Mouse (Mus musculus): ENCODE results near the gene Tmem88b. TPM values are rescaled to one million over a fixed set of nuclear protein-coding genes. Genes with fewer than 3 reads are reported as not detected.

Tmem88b gene
- total and polyA plus RNA-seq, 2 experiments: 0.74 to 1.9 TPM

DNA sequence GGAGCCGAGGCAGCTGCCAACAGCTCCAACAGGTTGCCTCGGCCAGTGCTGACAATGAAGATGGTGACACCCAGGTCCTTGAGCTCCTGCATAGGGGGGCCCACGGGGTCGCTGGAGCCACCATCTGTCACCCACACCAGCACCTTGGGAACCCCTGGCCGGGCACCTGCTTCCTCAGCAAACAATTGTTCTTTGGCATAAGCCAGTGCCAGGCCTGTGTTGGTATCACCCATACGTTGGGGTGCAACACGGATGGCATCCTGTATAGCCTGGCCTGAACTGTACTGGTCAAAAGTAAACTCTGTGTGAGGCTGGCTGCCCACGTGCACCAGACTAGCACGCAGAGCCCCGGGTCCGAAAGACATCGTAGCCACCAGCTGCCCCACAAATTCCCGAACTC lies 12.9 kb downstream of the Tmem88b start:
- TF ChIP-seq CTCF (IDR thresholded peaks at IDR 0.05; ENCODE audit: low read depth, low read length) (no peak), POLR2A (IDR thresholded peaks at IDR 0.05; ENCODE audit: extremely low read depth, insufficient read depth, low read length) (no peak)
- Histone ChIP-seq H3K79me2 (ENCODE audit: control insufficient read depth, insufficient read depth, low read length) (no peaks in the 10 kb centered on the region), H3K4me1 (ENCODE audit: control insufficient read depth, insufficient read depth, low read length) (peaks cover 15% of the 10 kb centered on the region), H3K36me3 (ENCODE audit: control insufficient read depth, insufficient read depth, low read length) (no peaks in the 10 kb centered on the region), H3K27ac (replicated peaks; ENCODE audit: insufficient read depth, low read depth, low read length) (no peak overlapping the region), H3K27me3 (ENCODE audit: control insufficient read depth, insufficient read depth, low read length) (no peaks in the 10 kb centered on the region), H3K4me3 (ENCODE audit: insufficient read depth, low read depth, low read length) (no peak overlapping the region), H3K9ac (ENCODE audit: low read depth, low read length) (no peak overlapping the region)
- WGBS: 87% methylated on average over 13 of the region's 13 CpGs
- DNase-seq (ENCODE audit: extremely low read depth, low read depth, low spot score): no peak

- Histone ChIP-seq H3K79me2 (ENCODE audit: control insufficient read depth, insufficient read depth, low read length) (no peaks in the 10 kb centered on the region), H3K4me1 (ENCODE audit: control insufficient read depth, insufficient read depth, low read length) (peaks cover 9% of the 10 kb centered on the region), H3K36me3 (ENCODE audit: control insufficient read depth, insufficient read depth, low read length) (no peaks in the 10 kb centered on the region), H3K4me3 (ENCODE audit: insufficient read depth, low read depth, low read length) (no peak overlapping the region), H3K27me3 (ENCODE audit: control insufficient read depth, insufficient read depth, low read length) (no peaks in the 10 kb centered on the region), H3K9ac (ENCODE audit: low read depth, low read length) (no peak overlapping the region), H3K27ac (replicated peaks; ENCODE audit: insufficient read depth, low read depth, low read length) (no peak overlapping the region)
- TF ChIP-seq CTCF (IDR thresholded peaks at IDR 0.05; ENCODE audit: low read depth, low read length) (no peak), POLR2A (IDR thresholded peaks at IDR 0.05; ENCODE audit: extremely low read depth, insufficient read depth, low read length) (no peak)
- 75% methylated on average over 2 of the region's 2 CpGs for WGBS
- DNase-seq (ENCODE audit: extremely low read depth, low read depth, low spot score): no peak
Observed at GRCm38 (mm10) chr4:155771706-155772105, 14.0 kb downstream of the Tmem88b start.

- TF ChIP-seq POLR2A (IDR thresholded peaks at IDR 0.05; ENCODE audit: extremely low read depth, insufficient read depth, low read length) (no peak), CTCF (IDR thresholded peaks at IDR 0.05; ENCODE audit: low read depth, low read length) (no peak)
- Histone ChIP-seq H3K27ac (replicated peaks; ENCODE audit: insufficient read depth, low read depth, low read length) (no peak overlapping the region), H3K36me3 (ENCODE audit: control insufficient read depth, insufficient read depth, low read length) (no peaks in the 10 kb centered on the region), H3K27me3 (ENCODE audit: control insufficient read depth, insufficient read depth, low read length) (no peaks in the 10 kb centered on the region), H3K9ac (ENCODE audit: low read depth, low read length) (peak overlapping the region; percentile 39), H3K4me1 (ENCODE audit: control insufficient read depth, insufficient read depth, low read length) (peaks cover 4% of the 10 kb centered on the region; the same call in 1 of the 2 replicates), H3K4me3 (ENCODE audit: insufficient read depth, low read depth, low read length) (peak overlapping the region; percentile 70; the same call in 1 of the 2 replicates), H3K79me2 (ENCODE audit: control insufficient read depth, insufficient read depth, low read length) (no peaks in the 10 kb centered on the region)
- WGBS: 47% methylated on average over 24 of the region's 24 CpGs
- DNase-seq (ENCODE audit: extremely low read depth, low read depth, low spot score): peak; percentile 78
Observed at GRCm38 (mm10) chr4:155770626-155771025, 15.0 kb downstream of the Tmem88b start.

GRCm38 (mm10) chr4:155769880-155770512 lies 15.7 kb downstream of the Tmem88b start:
- Histone ChIP-seq H3K27ac (replicated peaks; ENCODE audit: insufficient read depth, low read depth, low read length) (peak overlapping the region; percentile 77), H3K9ac (ENCODE audit: low read depth, low read length) (peak overlapping the region; percentile 84), H3K4me3 (ENCODE audit: insufficient read depth, low read depth, low read length) (peak overlapping the region; percentile 70), H3K36me3 (ENCODE audit: control insufficient read depth, insufficient read depth, low read length) (no peaks in the 10 kb centered on the region), H3K79me2 (ENCODE audit: control insufficient read depth, insufficient read depth, low read length) (no peaks in the 10 kb centered on the region), H3K27me3 (ENCODE audit: control insufficient read depth, insufficient read depth, low read length) (no peaks in the 10 kb centered on the region), H3K4me1 (ENCODE audit: control insufficient read depth, insufficient read depth, low read length) (peaks cover 4% of the 10 kb centered on the region; the same call in 1 of the 2 replicates)
- peak; percentile 24; the same call in 1 of the 2 replicates for TF ChIP-seq POLR2A (IDR thresholded peaks at IDR 0.05; ENCODE audit: extremely low read depth, insufficient read depth, low read length)
- peak; percentile 95 for TF ChIP-seq CTCF (IDR thresholded peaks at IDR 0.05; ENCODE audit: low read depth, low read length)
- under 1% methylated on average over 39 of the region's 39 CpGs for WGBS
- peak; percentile 73 for DNase-seq (ENCODE audit: extremely low read depth, low read depth, low spot score)

- 44% methylated on average over 5 of the region's 5 CpGs for WGBS
- DNase-seq (ENCODE audit: extremely low read depth, low read depth, low spot score): no peak
Observed at GRCm38 (mm10) chr4:155769496-155769879, 16.2 kb downstream of the Tmem88b start.

GRCm38 (mm10) chr4:155762357-155762756 lies 23.3 kb downstream of the Tmem88b start:
- H3K36me3 ChIP-seq (ENCODE audit: control insufficient read depth, insufficient read depth, low read length): no peaks in the 10 kb centered on the region
- no peak overlapping the region for H3K4me3 ChIP-seq (ENCODE audit: insufficient read depth, low read depth, low read length)
- H3K4me1 ChIP-seq (ENCODE audit: control insufficient read depth, insufficient read depth, low read length): peaks cover 9% of the 10 kb centered on the region; the same call in 1 of the 2 replicates
- peak; percentile 89 for DNase-seq (ENCODE audit: extremely low read depth, low read depth, low spot score)
- no peak overlapping the region for H3K9ac ChIP-seq (ENCODE audit: low read depth, low read length)
- H3K27me3 ChIP-seq (ENCODE audit: control insufficient read depth, insufficient read depth, low read length): no peaks in the 10 kb centered on the region
- TF ChIP-seq POLR2A (IDR thresholded peaks at IDR 0.05; ENCODE audit: extremely low read depth, insufficient read depth, low read length) (no peak), CTCF (IDR thresholded peaks at IDR 0.05; ENCODE audit: low read depth, low read length) (no peak)
- WGBS: 20% methylated on average over 3 of the region's 3 CpGs
- peaks cover 10% of the 10 kb centered on the region; the same call in 1 of the 2 replicates for H3K79me2 ChIP-seq (ENCODE audit: control insufficient read depth, insufficient read depth, low read length)
- H3K27ac ChIP-seq (replicated peaks; ENCODE audit: insufficient read depth, low read depth, low read length): no peak overlapping the region

More at GRCm38 (mm10) chr4:155769496-155769879, 16.2 kb downstream of the Tmem88b start:
- Histone ChIP-seq H3K9ac (ENCODE audit: low read depth, low read length) (no peak overlapping the region; the same call in 1 of the 2 replicates), H3K27ac (replicated peaks; ENCODE audit: insufficient read depth, low read depth, low read length) (no peak overlapping the region), H3K27me3 (ENCODE audit: control insufficient read depth, insufficient read depth, low read length) (no peaks in the 10 kb centered on the region), H3K79me2 (ENCODE audit: control insufficient read depth, insufficient read depth, low read length) (no peaks in the 10 kb centered on the region), H3K4me3 (ENCODE audit: insufficient read depth, low read depth, low read length) (no peak overlapping the region; the same call in 1 of the 2 replicates), H3K36me3 (ENCODE audit: control insufficient read depth, insufficient read depth, low read length) (no peaks in the 10 kb centered on the region), H3K4me1 (ENCODE audit: control insufficient read depth, insufficient read depth, low read length) (peaks cover 4% of the 10 kb centered on the region; the same call in 1 of the 2 replicates)
- TF ChIP-seq CTCF (IDR thresholded peaks at IDR 0.05; ENCODE audit: low read depth, low read length): no peak
- TF ChIP-seq POLR2A (IDR thresholded peaks at IDR 0.05; ENCODE audit: extremely low read depth, insufficient read depth, low read length): no peak

Data from liver, adult 2 months (tissue).